Mouse (Mus musculus) E14TG2a.4 (cell line): ENCODE measurements around the gene Ctnnbip1.

Experiments used
- H3K27me3 ChIP-seq: 2 replicates; pipeline ENCODE4 v1.6.1; 2014; ENCODE audit warnings: low read length, control low read depth; ENCODE audit not compliant: insufficient read depth
- H3K36me3 ChIP-seq: 2 replicates; pipeline ENCODE4 v1.6.1; 2014; ENCODE audit warnings: low read length, control low read depth; ENCODE audit not compliant: insufficient read depth
- H3K4me1 ChIP-seq: replicated peaks from 2 replicates; pipeline ENCODE4 v1.6.1; 2014; ENCODE audit warnings: low read depth, low read length, control low read depth
- H3K4me3 ChIP-seq: replicated peaks from 2 replicates; pipeline ENCODE4 v1.5.1; 2014; ENCODE audit warnings: mild to moderate bottlenecking, low read length
- H3K9me3 ChIP-seq: 2 replicates; pipeline ENCODE4 v1.6.1; 2014; ENCODE audit warnings: low read length, control low read depth
- CTCF ChIP-seq: conservative IDR thresholded peaks from 2 replicates; pipeline ENCODE4 v1.5.1; 2014; ENCODE audit warnings: low read length
- NANOG ChIP-seq: IDR thresholded peaks from 2 replicates; pipeline ENCODE4 v1.6.1; 2014; ENCODE audit warnings: borderline replicate concordance, low read length, mixed read lengths
- POU5F1 ChIP-seq: IDR thresholded peaks from 2 replicates; pipeline ENCODE4 v1.6.1; 2014; ENCODE audit warnings: low read length, borderline replicate concordance

Gene Ctnnbip1

DNA sequence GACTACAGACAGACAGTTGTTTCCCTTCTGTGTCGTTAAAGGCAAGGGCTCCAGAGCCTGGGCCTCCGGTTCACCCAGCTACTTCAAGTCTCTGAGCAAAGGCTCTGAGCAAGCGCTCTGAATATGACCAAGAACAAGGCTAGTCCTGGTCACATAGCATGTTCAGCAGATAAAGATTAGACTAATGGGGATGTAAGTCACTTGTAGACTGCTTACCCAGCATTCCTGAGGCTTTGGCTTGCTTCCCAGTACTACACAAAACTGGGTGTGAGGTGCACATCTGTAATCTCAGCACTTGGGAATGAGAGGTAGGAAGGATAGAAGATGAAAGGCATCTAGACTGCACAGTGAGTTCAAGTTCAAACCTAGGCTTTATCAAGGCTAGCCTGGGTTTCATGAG lies 40.4 kb downstream of the Ctnnbip1 start:
- H3K9me3 ChIP-seq: peaks cover 9% of the 10 kb centered on the region
- H3K4me1 ChIP-seq: peaks cover 28% of the 10 kb centered on the region
- TF ChIP-seq POU5F1 (no peak), CTCF (no peak), NANOG (no peak)
- no peaks in the 10 kb centered on the region; the same call in 1 of the 2 replicates for H3K36me3 ChIP-seq
- H3K4me3 ChIP-seq: no peak overlapping the region
- H3K27me3 ChIP-seq: no peaks in the 10 kb centered on the region

DNA sequence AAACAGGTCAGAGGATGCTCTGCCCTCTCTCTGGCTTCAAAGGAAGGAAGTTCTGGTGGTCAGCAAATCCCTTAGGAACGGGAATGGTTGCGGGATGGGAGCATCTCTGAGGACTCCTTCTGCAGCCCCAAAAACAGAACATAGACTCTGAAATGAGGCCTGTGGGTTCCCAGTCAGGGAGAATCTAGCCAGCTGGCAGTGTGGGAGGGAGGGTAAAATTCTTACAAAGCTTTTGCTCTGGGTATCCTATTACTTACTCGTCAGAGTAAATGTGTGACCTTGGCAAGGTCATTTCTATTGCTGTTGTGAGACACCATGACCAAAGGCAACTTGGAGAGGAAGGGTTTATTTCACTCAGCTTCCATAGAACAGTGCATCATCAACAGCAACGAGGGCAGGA lies 43.4 kb downstream of the Ctnnbip1 start:
- no peak for TF ChIP-seq CTCF
- no peak for TF ChIP-seq NANOG
- TF ChIP-seq POU5F1: no peak
- H3K4me3 ChIP-seq: no peak overlapping the region
- H3K36me3 ChIP-seq: peaks cover 5% of the 10 kb centered on the region; the same call in 1 of the 2 replicates
- H3K4me1 ChIP-seq: peaks cover 51% of the 10 kb centered on the region
- H3K27me3 ChIP-seq: no peaks in the 10 kb centered on the region
- H3K9me3 ChIP-seq: peaks cover 3% of the 10 kb centered on the region; the same call in 1 of the 2 replicates

- H3K9me3 ChIP-seq: peaks cover 3% of the 10 kb centered on the region; the same call in 1 of the 2 replicates
- H3K4me1 ChIP-seq: peaks cover 55% of the 10 kb centered on the region
- H3K4me3 ChIP-seq: peak overlapping the region; percentile 54
- TF ChIP-seq NANOG (no peak), CTCF (no peak), POU5F1 (no peak)
- peaks cover 5% of the 10 kb centered on the region; the same call in 1 of the 2 replicates for H3K36me3 ChIP-seq
- no peaks in the 10 kb centered on the region for H3K27me3 ChIP-seq
Measured at GRCm38 (mm10) chr4:149561986-149562904, 44.2 kb downstream of the Ctnnbip1 start.

DNA sequence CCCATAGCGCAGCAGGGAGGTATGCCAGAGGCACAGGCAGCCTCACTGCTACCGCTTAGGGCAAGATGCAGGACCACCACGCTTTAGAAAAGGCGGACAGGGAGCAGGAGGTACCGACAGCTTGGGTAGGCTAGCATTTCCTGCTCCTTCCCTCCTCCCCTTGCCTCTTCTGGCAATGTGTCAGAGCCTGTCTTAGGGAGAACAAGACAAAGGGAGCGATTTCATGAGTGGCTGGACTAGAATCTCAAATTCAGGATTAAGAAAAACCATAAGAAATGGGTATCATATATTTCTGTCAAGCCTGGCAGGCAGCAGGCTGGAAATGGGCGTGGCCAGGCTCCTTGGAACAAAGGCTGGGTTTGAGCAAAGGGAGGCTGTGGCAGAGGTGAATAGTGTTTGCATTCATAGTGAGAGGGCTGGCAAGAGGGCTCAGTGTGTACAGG lies 44.9 kb downstream of the Ctnnbip1 start:
- H3K9me3 ChIP-seq: peaks cover 3% of the 10 kb centered on the region; the same call in 1 of the 2 replicates
- H3K27me3 ChIP-seq: no peaks in the 10 kb centered on the region
- peak overlapping the region; percentile 54 for H3K4me3 ChIP-seq
- TF ChIP-seq POU5F1: no peak
- TF ChIP-seq NANOG: no peak
- no peak for TF ChIP-seq CTCF
- peaks cover 62% of the 10 kb centered on the region for H3K4me1 ChIP-seq
- H3K36me3 ChIP-seq: peaks cover 5% of the 10 kb centered on the region; the same call in 1 of the 2 replicates

- Histone ChIP-seq H3K9me3 (peaks cover 3% of the 10 kb centered on the region; the same call in 1 of the 2 replicates), H3K36me3 (peaks cover 5% of the 10 kb centered on the region; the same call in 1 of the 2 replicates), H3K4me3 (no peak overlapping the region), H3K27me3 (no peaks in the 10 kb centered on the region), H3K4me1 (peaks cover 72% of the 10 kb centered on the region)
- TF ChIP-seq CTCF: no peak
- no peak for TF ChIP-seq POU5F1
- TF ChIP-seq NANOG: no peak
Measured at GRCm38 (mm10) chr4:149563941-149564361, 45.9 kb downstream of the Ctnnbip1 start.

DNA sequence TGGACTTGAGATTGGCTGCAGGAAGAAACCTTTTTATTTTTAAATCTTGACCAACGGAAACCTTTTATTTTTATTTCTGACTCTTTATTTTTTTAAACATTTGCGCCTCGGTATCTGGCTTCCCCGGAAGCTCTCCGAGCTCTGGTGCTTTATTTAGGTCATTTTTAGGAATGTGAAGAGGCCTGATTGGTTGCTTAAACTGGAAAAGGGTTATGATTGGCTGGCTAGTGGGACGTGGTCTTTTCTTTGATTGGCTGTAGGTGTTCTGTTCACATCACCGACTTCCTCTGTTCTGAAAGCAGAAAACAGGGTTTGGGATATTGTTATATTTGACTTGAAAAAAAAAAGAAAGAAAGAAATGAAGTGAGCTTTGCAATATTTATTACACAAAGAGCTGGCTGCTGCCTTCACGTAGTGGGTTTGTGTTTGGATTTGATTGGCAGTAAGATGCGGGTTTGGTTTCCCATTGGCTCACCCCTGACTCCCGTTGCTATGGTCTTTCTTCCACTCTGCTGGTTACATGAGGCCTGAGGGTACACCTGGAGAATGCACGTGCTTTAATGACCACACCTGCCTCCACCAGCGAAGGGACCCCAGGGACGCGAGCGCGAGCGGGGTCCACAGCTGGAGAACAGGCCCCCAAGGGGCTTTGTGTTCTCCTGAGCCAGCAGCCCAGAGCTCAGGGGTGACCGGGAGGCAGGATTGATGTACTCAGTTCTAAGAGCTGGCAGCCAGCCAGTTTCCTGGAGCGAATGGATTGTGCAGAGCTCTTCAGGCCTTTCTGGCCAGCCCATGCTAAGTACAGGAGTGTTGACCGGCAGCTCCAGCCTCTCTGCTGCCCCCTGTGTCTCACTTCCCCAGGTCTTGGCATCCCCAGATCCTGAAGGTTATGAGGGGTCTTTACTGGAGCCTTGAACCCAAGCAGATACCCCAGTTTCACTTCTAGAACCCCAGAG lies 46.7 kb downstream of the Ctnnbip1 start:
- Histone ChIP-seq H3K9me3 (peaks cover 3% of the 10 kb centered on the region; the same call in 1 of the 2 replicates), H3K27me3 (0 out of 2 replicates have a peak, but pooled peaks cover under 1% of the 10 kb centered on the region), H3K4me3 (0 out of 2 replicates have a peak overlapping the region, but pooled peaks have one; percentile 17), H3K36me3 (peaks cover 5% of the 10 kb centered on the region; the same call in 1 of the 2 replicates), H3K4me1 (peaks cover 72% of the 10 kb centered on the region)
- TF ChIP-seq CTCF: peak; percentile 16; the same call in 1 of the 2 replicates
- TF ChIP-seq POU5F1: no peak

DNA sequence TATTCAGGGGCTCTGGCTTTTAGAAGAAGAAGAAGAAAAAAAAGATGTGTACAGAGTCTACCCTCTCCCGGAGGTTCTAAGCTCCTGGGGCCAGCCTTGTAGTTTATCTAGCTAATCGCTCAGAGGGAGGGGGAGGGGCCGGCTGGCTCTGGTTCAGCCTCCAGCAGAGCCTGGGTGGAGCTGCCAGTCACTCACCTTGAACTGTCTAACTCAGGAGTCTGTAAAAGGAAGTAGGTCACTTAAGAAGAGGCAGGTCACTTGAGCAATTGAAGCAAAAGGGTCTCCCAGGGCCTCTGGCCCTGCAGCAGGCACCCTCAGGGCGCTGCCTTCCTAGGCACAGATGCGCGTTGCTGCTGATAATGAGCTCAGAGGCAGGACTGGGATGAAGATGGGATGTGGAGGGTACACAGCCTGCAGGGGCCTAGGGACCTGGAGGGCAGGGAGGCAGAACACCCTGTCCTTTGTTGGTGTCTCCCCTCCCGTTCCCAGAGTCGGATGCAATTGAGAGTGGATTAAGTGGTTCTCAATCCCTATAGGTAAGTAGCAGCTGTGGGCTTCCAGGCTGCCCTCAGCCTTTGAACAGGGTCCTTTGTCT lies 49.5 kb downstream of the Ctnnbip1 start:
- no peaks in the 10 kb centered on the region for H3K9me3 ChIP-seq
- H3K36me3 ChIP-seq: peaks cover 5% of the 10 kb centered on the region; the same call in 1 of the 2 replicates
- H3K4me3 ChIP-seq: peak overlapping the region; percentile 32; the same call in 1 of the 2 replicates
- H3K4me1 ChIP-seq: peaks cover 67% of the 10 kb centered on the region
- peaks cover 23% of the 10 kb centered on the region for H3K27me3 ChIP-seq
- TF ChIP-seq CTCF (no peak), POU5F1 (no peak), NANOG (no peak)

GRCm38 (mm10) chr4:149568622-149569021 lies 50.6 kb downstream of the Ctnnbip1 start:
- H3K4me3 ChIP-seq: no peak overlapping the region
- TF ChIP-seq NANOG (no peak), POU5F1 (no peak), CTCF (no peak)
- peaks cover 63% of the 10 kb centered on the region for H3K4me1 ChIP-seq
- H3K9me3 ChIP-seq: no peaks in the 10 kb centered on the region
- H3K36me3 ChIP-seq: peaks cover 5% of the 10 kb centered on the region; the same call in 1 of the 2 replicates
- H3K27me3 ChIP-seq: peaks cover 33% of the 10 kb centered on the region
